Mouse (Mus musculus) intestine, embryonic 16.5 days (tissue): ENCODE results near the gene Arih2. TPM values are rescaled to one million over a fixed set of nuclear protein-coding genes. Genes with fewer than 3 reads are reported as not detected.

Source experiments
- ATAC-seq: fragments of 200-750 bp; cut with Nextera tagmentation; 2 replicates; pipeline ENCODE4 v1.8.0; 2017; ENCODE audit warnings: moderate TSS enrichment, moderate library complexity
- H3K27ac ChIP-seq: fragments of 300-500 bp; sonication (generic); 2 replicates; pipeline ENCODE4 v1.5.1; 2014; ENCODE audit warnings: mild to moderate bottlenecking, low read length
- H3K27me3 ChIP-seq: fragments of 300-500 bp; sonication (generic); replicated peaks from 2 replicates; pipeline ENCODE4 v1.6.1; 2014; ENCODE audit warnings: low read length, control low read depth, mixed read lengths; ENCODE audit not compliant: control insufficient read depth, insufficient read depth
- H3K36me3 ChIP-seq: fragments of 300-500 bp; sonication (generic); 2 replicates; pipeline ENCODE4 v1.6.1; 2014; ENCODE audit warnings: low read length, control low read depth; ENCODE audit not compliant: control insufficient read depth, insufficient read depth
- H3K4me1 ChIP-seq: fragments of 300-500 bp; sonication (generic); 2 replicates; pipeline ENCODE4 v1.6.1; 2014; ENCODE audit warnings: low read length, control low read depth, mixed read lengths; ENCODE audit not compliant: control insufficient read depth, insufficient read depth
- H3K4me2 ChIP-seq: fragments of 300-500 bp; sonication (generic); 2 replicates; pipeline ENCODE4 v1.6.1; 2014; ENCODE audit warnings: low read depth, low read length, control low read depth
- H3K4me3 ChIP-seq: fragments of 300-500 bp; sonication (generic); 2 replicates; pipeline ENCODE4 v1.5.1; 2014; ENCODE audit warnings: mild to moderate bottlenecking, low read length
- H3K9ac ChIP-seq: fragments of 300-500 bp; sonication (generic); 2 replicates; pipeline ENCODE4 v1.6.1; 2014; ENCODE audit warnings: low read depth, low read length
- H3K9me3 ChIP-seq: fragments of 300-500 bp; sonication (generic); 2 replicates; pipeline ENCODE4 v1.6.1; 2016; ENCODE audit warnings: low read length, control low read depth; ENCODE audit not compliant: control insufficient read depth
- WGBS: fragments of 180-500 bp; shearing (Covaris S2); extraction: QIAGEN DNeasy Blood & Tissue Kit; methylation state at CpG from one replicate; pipeline ENCODE4 v1.1.7; 2014; 5-methylcytosine and 5-hydroxymethylcytosine counted together
- polyA plus RNA-seq: library from polyadenylated mRNA; unstranded; fragments of >200 nt; fragmentation: Nextera tagmentation; extraction: Ambion mirVana; gene quantifications from 2 replicates; pipeline ENCODE4 v1.2.1, GENCODE M21; 2015

The Arih2 gene
- polyA plus RNA-seq, 1 experiment from 2014 or later, result 42.9 TPM

- peak overlapping the region; percentile 88; the same call in 1 of the 2 replicates for H3K9ac ChIP-seq
- no peak for ATAC-seq
- H3K27ac ChIP-seq, result no peak overlapping the region
- peak overlapping the region; percentile 79 for H3K4me2 ChIP-seq
- peak overlapping the region; percentile 80 for H3K4me3 ChIP-seq
- H3K36me3 ChIP-seq, result peaks cover 11% of the 10 kb centered on the region
- peaks cover 32% of the 10 kb centered on the region for H3K4me1 ChIP-seq
- H3K9me3 ChIP-seq, result no peaks in the 10 kb centered on the region
- WGBS, result 32% methylated on average over 6 of the region's 6 CpGs
- no peaks in the 10 kb centered on the region for H3K27me3 ChIP-seq
Measured at GRCm38 (mm10) chr9:108577025-108577424, 72.2 kb downstream of the Arih2 start.

- Histone ChIP-seq H3K4me1 (peaks cover 36% of the 10 kb centered on the region), H3K4me3 (no peak overlapping the region), H3K4me2 (no peak overlapping the region), H3K27me3 (no peaks in the 10 kb centered on the region), H3K9me3 (no peaks in the 10 kb centered on the region), H3K9ac (no peak overlapping the region), H3K36me3 (peaks cover 19% of the 10 kb centered on the region), H3K27ac (no peak overlapping the region)
- no peak for ATAC-seq
- WGBS, result 83% methylated on average over 37 of the region's 37 CpGs
Measured at GRCm38 (mm10) chr9:108575321-108576297, 73.6 kb downstream of the Arih2 start.

- no peaks in the 10 kb centered on the region for H3K27me3 ChIP-seq
- no peak overlapping the region for H3K4me3 ChIP-seq
- H3K27ac ChIP-seq, result no peak overlapping the region
- no peaks in the 10 kb centered on the region for H3K9me3 ChIP-seq
- ATAC-seq, result no peak
- no peak overlapping the region for H3K9ac ChIP-seq
- H3K36me3 ChIP-seq, result peaks cover 19% of the 10 kb centered on the region
- H3K4me2 ChIP-seq, result no peak overlapping the region
- 88% methylated on average over 12 of the region's 12 CpGs for WGBS
- H3K4me1 ChIP-seq, result peaks cover 40% of the 10 kb centered on the region
Measured at GRCm38 (mm10) chr9:108574921-108575320, 74.3 kb downstream of the Arih2 start.

- ATAC-seq, result no peak
- 55% methylated on average over 26 of the region's 26 CpGs for WGBS
- Histone ChIP-seq H3K9ac (no peak overlapping the region), H3K4me3 (no peak overlapping the region), H3K27ac (no peak overlapping the region), H3K36me3 (peaks cover 19% of the 10 kb centered on the region), H3K4me1 (peaks cover 34% of the 10 kb centered on the region), H3K9me3 (no peaks in the 10 kb centered on the region), H3K4me2 (no peak overlapping the region), H3K27me3 (no peaks in the 10 kb centered on the region)
Measured at GRCm38 (mm10) chr9:108573774-108574690, 75.2 kb downstream of the Arih2 start.

GRCm38 (mm10) chr9:108572321-108572720, 76.9 kb downstream of the Arih2 start:
- Histone ChIP-seq H3K9me3 (no peaks in the 10 kb centered on the region), H3K4me3 (no peak overlapping the region), H3K9ac (no peak overlapping the region), H3K27me3 (no peaks in the 10 kb centered on the region), H3K36me3 (peaks cover 19% of the 10 kb centered on the region), H3K4me2 (no peak overlapping the region), H3K4me1 (peaks cover 33% of the 10 kb centered on the region), H3K27ac (no peak overlapping the region)
- no peak for ATAC-seq
- 73% methylated on average over 10 of the region's 10 CpGs for WGBS

GRCm38 (mm10) chr9:108571401-108571973, 77.7 kb downstream of the Arih2 start:
- no peak for ATAC-seq
- 91% methylated on average over 16 of the region's 16 CpGs for WGBS

GRCm38 (mm10) chr9:108570207-108570896, 78.8 kb downstream of the Arih2 start:
- Histone ChIP-seq H3K9ac (peak overlapping the region; percentile 73), H3K36me3 (peaks cover 13% of the 10 kb centered on the region), H3K4me1 (peaks cover 34% of the 10 kb centered on the region), H3K9me3 (no peaks in the 10 kb centered on the region), H3K27me3 (no peaks in the 10 kb centered on the region), H3K4me3 (peak overlapping the region; percentile 71), H3K27ac (peak overlapping the region; percentile 57), H3K4me2 (peak overlapping the region; percentile 98)
- ATAC-seq, result peak; percentile 13
- whole genome bisulfite sequencing, result 1% methylated on average over 40 of the region's 40 CpGs

More at GRCm38 (mm10) chr9:108571401-108571973, 77.7 kb downstream of the Arih2 start:
- peaks cover 19% of the 10 kb centered on the region for H3K36me3 ChIP-seq
- H3K4me1 ChIP-seq, result peaks cover 25% of the 10 kb centered on the region
- no peak overlapping the region for H3K27ac ChIP-seq
- no peaks in the 10 kb centered on the region for H3K9me3 ChIP-seq
- H3K27me3 ChIP-seq, result no peaks in the 10 kb centered on the region
- H3K4me2 ChIP-seq, result no peak overlapping the region
- H3K9ac ChIP-seq, result no peak overlapping the region
- H3K4me3 ChIP-seq, result no peak overlapping the region

- peak within 1 kb of the TSS; percentile 73 for H3K9ac ChIP-seq
- H3K27ac ChIP-seq, result peak within 1 kb of the TSS; percentile 98
- no peaks in the 10 kb centered on the region for H3K9me3 ChIP-seq
- H3K4me2 ChIP-seq, result peak within 1 kb of the TSS; percentile 98
- peaks cover 34% of the 10 kb centered on the region for H3K4me1 ChIP-seq
- ATAC-seq, result peak; percentile 61
- peak within 1 kb of the TSS; percentile 82 for H3K4me3 ChIP-seq
- H3K36me3 ChIP-seq, result peaks cover 12% of the 10 kb centered on the region
- WGBS, result 6% methylated on average over 42 of the region's 42 CpGs
- no peaks in the 10 kb centered on the region for H3K27me3 ChIP-seq
Measured at GRCm38 (mm10) chr9:108569381-108570206, 79.6 kb downstream of the Arih2 start, which contains the start of gene Dalrd3. Gene Dalrd3, plus strand, starts transcription at chr9:108569886.
